Mouse (Mus musculus): Measurements from ENCODE around the gene Phgr1. TPM values are rescaled to one million over a fixed set of nuclear protein-coding genes. Genes with fewer than 3 reads are reported as not detected.

The Phgr1 gene
- total and polyA plus RNA-seq, 3 experiments, result not detected

- H3K27ac ChIP-seq, result peak within 1 kb of the TSS; percentile 92
- peak within 1 kb of the TSS; percentile 84 for H3K9ac ChIP-seq (ENCODE audit: low read depth, low read length)
- WGBS, result 4% methylated on average over 29 of the region's 29 CpGs
- H3K79me2 ChIP-seq (replicated peaks; ENCODE audit: control insufficient read depth, insufficient read depth, low read length), result no peaks in the 10 kb centered on the region
- H3K4me1 ChIP-seq (ENCODE audit: control insufficient read depth, insufficient read depth, low read length), result peaks cover 19% of the 10 kb centered on the region
- H3K4me3 ChIP-seq, result peak within 1 kb of the TSS; percentile 56
- intact Hi-C loops (cut with DNase I), result loop anchor here (5.0 to 10.0 kb wide), 2 partner anchors 100 to 423 kb away; partner anchors contain the start of gene Ivd
- H3K27me3 ChIP-seq (ENCODE audit: control insufficient read depth, insufficient read depth, low read length), result no peaks in the 10 kb centered on the region
- DNase-seq, result peak; percentile 93
- peaks cover 3% of the 10 kb centered on the region; the same call in 1 of the 2 replicates for H3K36me3 ChIP-seq (ENCODE audit: control insufficient read depth, insufficient read depth, low read length)
- TF ChIP-seq EP300 (IDR thresholded peaks at IDR 0.05; ENCODE audit: insufficient read depth, low read depth, low read length), result peak; percentile 43; the same call in 1 of the 2 replicates
- TF ChIP-seq POLR2A (IDR thresholded peaks at IDR 0.05; ENCODE audit: insufficient read depth, low read depth, low read length), result peak; percentile 83
- no peak for TF ChIP-seq CTCF (IDR thresholded peaks at IDR 0.05)
These were observed 10.4 kb upstream of the Phgr1 start, which contains the start of gene Ccdc9b for GRCm38 (mm10) chr2:118761906-118762783. TSS of gene Ccdc9b (minus strand) at chr2:118762661.

- peak overlapping the region; percentile 84 for H3K9ac ChIP-seq (ENCODE audit: low read depth, low read length)
- H3K4me1 ChIP-seq (ENCODE audit: control insufficient read depth, insufficient read depth, low read length), result peaks cover 19% of the 10 kb centered on the region
- no peaks in the 10 kb centered on the region for H3K79me2 ChIP-seq (replicated peaks; ENCODE audit: control insufficient read depth, insufficient read depth, low read length)
- DNase-seq, result no peak
- peak overlapping the region; percentile 56 for H3K4me3 ChIP-seq
- 5% methylated on average over 10 of the region's 10 CpGs for WGBS
- H3K27me3 ChIP-seq (ENCODE audit: control insufficient read depth, insufficient read depth, low read length), result no peaks in the 10 kb centered on the region
- peaks cover 3% of the 10 kb centered on the region; the same call in 1 of the 2 replicates for H3K36me3 ChIP-seq (ENCODE audit: control insufficient read depth, insufficient read depth, low read length)
- peak overlapping the region; percentile 92 for H3K27ac ChIP-seq
- no peak for TF ChIP-seq CTCF (IDR thresholded peaks at IDR 0.05)
- no peak for TF ChIP-seq EP300 (IDR thresholded peaks at IDR 0.05; ENCODE audit: insufficient read depth, low read depth, low read length)
- TF ChIP-seq POLR2A (IDR thresholded peaks at IDR 0.05; ENCODE audit: insufficient read depth, low read depth, low read length), result 0 out of 2 replicates have a peak, but pooled peaks have one; percentile 38
- intact Hi-C loops (cut with DNase I), result loop anchor here (5.0 to 10.0 kb wide), 2 partner anchors 100 to 422 kb away; partner anchors contain the start of gene Ivd
These were observed 9.8 kb upstream of the Phgr1 start for GRCm38 (mm10) chr2:118762784-118763148.

GRCm38 (mm10) chr2:118763469-118763868 is 9.1 kb upstream of the Phgr1 start:
- no peaks in the 10 kb centered on the region for H3K27me3 ChIP-seq (ENCODE audit: control insufficient read depth, insufficient read depth, low read length)
- H3K4me1 ChIP-seq (ENCODE audit: control insufficient read depth, insufficient read depth, low read length), result peaks cover 19% of the 10 kb centered on the region
- H3K36me3 ChIP-seq (ENCODE audit: control insufficient read depth, insufficient read depth, low read length), result peaks cover 3% of the 10 kb centered on the region; the same call in 1 of the 2 replicates
- H3K4me3 ChIP-seq, result no peak overlapping the region
- H3K27ac ChIP-seq, result peak overlapping the region; percentile 92
- H3K9ac ChIP-seq (ENCODE audit: low read depth, low read length), result peak overlapping the region; percentile 84
- DNase-seq, result peak; percentile 62 to 68
- TF ChIP-seq POLR2A (IDR thresholded peaks at IDR 0.05; ENCODE audit: insufficient read depth, low read depth, low read length), result peak; percentile 44; the same call in 1 of the 2 replicates
- TF ChIP-seq CTCF (IDR thresholded peaks at IDR 0.05), result no peak
- peak; percentile 63; the same call in 1 of the 2 replicates for TF ChIP-seq EP300 (IDR thresholded peaks at IDR 0.05; ENCODE audit: insufficient read depth, low read depth, low read length)
- no peaks in the 10 kb centered on the region for H3K79me2 ChIP-seq (replicated peaks; ENCODE audit: control insufficient read depth, insufficient read depth, low read length)
- WGBS, result 51% methylated on average over 7 of the region's 7 CpGs
- intact Hi-C loops (cut with DNase I), result loop anchor here (5.0 to 10.0 kb wide), 2 partner anchors 99 to 421 kb away; partner anchors contain the start of gene Ivd

- Histone ChIP-seq H3K27me3 (ENCODE audit: control insufficient read depth, insufficient read depth, low read length) (no peaks in the 10 kb centered on the region), H3K4me3 (no peak overlapping the region), H3K79me2 (replicated peaks; ENCODE audit: control insufficient read depth, insufficient read depth, low read length) (no peaks in the 10 kb centered on the region), H3K27ac (peak overlapping the region; percentile 65), H3K36me3 (ENCODE audit: control insufficient read depth, insufficient read depth, low read length) (peaks cover 3% of the 10 kb centered on the region; the same call in 1 of the 2 replicates), H3K4me1 (ENCODE audit: control insufficient read depth, insufficient read depth, low read length) (peaks cover 19% of the 10 kb centered on the region), H3K9ac (ENCODE audit: low read depth, low read length) (no peak overlapping the region)
- WGBS, result 27% methylated on average over 11 of the region's 11 CpGs
- intact Hi-C loops (cut with DNase I), result loop anchor here (2.0 to 10.0 kb wide), 3 partner anchors 98 to 421 kb away; partner anchors contain the start of gene Ivd
- TF ChIP-seq EP300 (IDR thresholded peaks at IDR 0.05; ENCODE audit: insufficient read depth, low read depth, low read length) (no peak), CTCF (IDR thresholded peaks at IDR 0.05) (peak; percentile 80), POLR2A (IDR thresholded peaks at IDR 0.05; ENCODE audit: insufficient read depth, low read depth, low read length) (no peak)
- DNase-seq, result peak in 1 of 2 experiments; percentile 43
These were observed 8.3 kb upstream of the Phgr1 start for GRCm38 (mm10) chr2:118764094-118764831.

GRCm38 (mm10) chr2:118764875-118765274 is 7.7 kb upstream of the Phgr1 start:
- H3K27ac ChIP-seq, result no peak overlapping the region
- intact Hi-C loops (cut with DNase I), result loop anchor here (2.0 to 10.0 kb wide), 3 partner anchors 97 to 420 kb away; partner anchors contain the start of gene Ivd
- H3K9ac ChIP-seq (ENCODE audit: low read depth, low read length), result no peak overlapping the region
- H3K36me3 ChIP-seq (ENCODE audit: control insufficient read depth, insufficient read depth, low read length), result peaks cover 3% of the 10 kb centered on the region; the same call in 1 of the 2 replicates
- H3K27me3 ChIP-seq (ENCODE audit: control insufficient read depth, insufficient read depth, low read length), result no peaks in the 10 kb centered on the region
- TF ChIP-seq POLR2A (IDR thresholded peaks at IDR 0.05; ENCODE audit: insufficient read depth, low read depth, low read length) (no peak), EP300 (IDR thresholded peaks at IDR 0.05; ENCODE audit: insufficient read depth, low read depth, low read length) (no peak), CTCF (IDR thresholded peaks at IDR 0.05) (peak; percentile 14; the same call in 1 of the 2 replicates)
- H3K79me2 ChIP-seq (replicated peaks; ENCODE audit: control insufficient read depth, insufficient read depth, low read length), result no peaks in the 10 kb centered on the region
- no peak for DNase-seq
- H3K4me3 ChIP-seq, result no peak overlapping the region
- WGBS, result 84% methylated on average over 5 of the region's 5 CpGs
- peaks cover 19% of the 10 kb centered on the region for H3K4me1 ChIP-seq (ENCODE audit: control insufficient read depth, insufficient read depth, low read length)

Measured in heart, adult 2 months (tissue).